Mouse (Mus musculus) heart, postnatal 0 days (tissue): ENCODE measurements at regions not wholly inside any gene's neighbourhood (a gene's known extent, or its start where the extent isn't known, plus 50 kb on each side); places are given as distances from the start of the nearest gene placed in this dataset.

Experiments
- ATAC-seq: fragments of 200-750 bp; cut with Nextera tagmentation; 2 replicates; pipeline ENCODE4 v1.8.0; 2017; ENCODE audit warnings: low read depth, moderate number of reproducible peaks, moderate library complexity; ENCODE audit not compliant: insufficient read depth
- DNase-seq: peaks from one replicate; pipeline ENCODE4 v3.0.0-alpha.2; 2016; ENCODE audit warnings: low spot score
- H3K27ac ChIP-seq: fragments of 300-500 bp; sonication (generic); 2 replicates; pipeline ENCODE4 v1.5.1; 2014; ENCODE audit warnings: low read depth, mild to moderate bottlenecking
- H3K27me3 ChIP-seq: fragments of 300-500 bp; sonication (generic); 2 replicates; pipeline ENCODE4 v1.6.1; 2014; ENCODE audit warnings: low read length, mixed read lengths; ENCODE audit not compliant: control insufficient read depth, insufficient read depth
- H3K36me3 ChIP-seq: fragments of 300-500 bp; sonication (generic); replicated peaks from 2 replicates; pipeline ENCODE4 v1.6.1; 2014; ENCODE audit warnings: low read length, mixed read lengths; ENCODE audit not compliant: control insufficient read depth, insufficient read depth
- H3K4me1 ChIP-seq: fragments of 300-500 bp; sonication (generic); 2 replicates; pipeline ENCODE4 v1.6.1; 2014; ENCODE audit warnings: antibody characterized with exemption; ENCODE audit not compliant: control insufficient read depth, insufficient read depth
- H3K4me2 ChIP-seq: fragments of 300-500 bp; sonication (generic); 2 replicates; pipeline ENCODE4 v1.6.1; 2014; ENCODE audit warnings: low read depth, mild to moderate bottlenecking, low read length, moderate library complexity
- H3K4me3 ChIP-seq: fragments of 300-500 bp; sonication (generic); 2 replicates; pipeline ENCODE4 v1.5.1; 2014; ENCODE audit warnings: low read depth, low read length
- H3K9ac ChIP-seq: fragments of 300-500 bp; sonication (generic); replicated peaks from 2 replicates; pipeline ENCODE4 v1.6.1; 2014; ENCODE audit warnings: low read depth, low read length, mixed read lengths
- H3K9me3 ChIP-seq: fragments of 300-500 bp; sonication (generic); replicated peaks from 2 replicates; pipeline ENCODE4 v1.6.1; 2016; ENCODE audit warnings: low read length; ENCODE audit not compliant: control insufficient read depth
- CTCF ChIP-seq: IDR thresholded peaks from 2 replicates; pipeline ENCODE4 v1.5.1; 2016; ENCODE audit warnings: antibody characterized with exemption, control low read depth, low read depth
- EP300 ChIP-seq: IDR thresholded peaks from 2 replicates; pipeline ENCODE4 v1.6.1; 2016; ENCODE audit warnings: antibody characterized with exemption, low read depth
- WGBS: fragments of 180-500 bp; shearing (Covaris S2); extraction: QIAGEN DNeasy Blood & Tissue Kit; methylation state at CpG from one replicate; pipeline ENCODE4 v1.1.7; 2014; 5-methylcytosine and 5-hydroxymethylcytosine counted together

DNA sequence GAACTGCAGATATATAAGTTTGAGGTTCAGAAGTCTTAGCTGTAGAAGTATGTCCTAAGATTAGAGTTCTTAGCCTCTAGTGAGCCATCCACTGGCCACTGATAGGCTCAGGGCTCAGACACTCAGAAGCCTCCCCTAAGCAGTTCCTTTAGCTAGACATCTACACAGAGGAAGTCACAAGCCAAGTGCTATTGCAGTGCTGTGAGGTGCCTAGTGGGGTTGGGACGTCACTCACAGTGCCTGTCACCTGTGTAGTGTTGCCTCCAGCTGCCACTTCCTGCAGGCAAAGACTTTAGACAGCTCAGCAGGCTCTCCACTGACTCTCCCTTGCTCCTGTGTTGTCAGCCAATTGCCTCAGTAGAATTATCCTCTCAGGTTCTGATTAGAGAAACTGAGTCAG, 280.6 kb downstream of the Nek10 start:
- ATAC-seq (no peak), DNase-seq (no peak)
- no peak overlapping the region for H3K4me3 ChIP-seq
- H3K9me3 ChIP-seq: no peaks in the 10 kb centered on the region
- no peaks in the 10 kb centered on the region for H3K4me1 ChIP-seq
- no peak overlapping the region for H3K9ac ChIP-seq
- H3K27ac ChIP-seq: no peak overlapping the region
- TF ChIP-seq CTCF (no peak), EP300 (no peak)
- 35% methylated on average over 1 of the region's 1 CpGs for WGBS
- no peaks in the 10 kb centered on the region for H3K36me3 ChIP-seq
- H3K4me2 ChIP-seq: no peak overlapping the region
- H3K27me3 ChIP-seq: no peaks in the 10 kb centered on the region

- Histone ChIP-seq H3K4me2 (no peak overlapping the region), H3K9ac (no peak overlapping the region), H3K36me3 (no peaks in the 10 kb centered on the region), H3K27me3 (no peaks in the 10 kb centered on the region), H3K4me3 (no peak overlapping the region), H3K4me1 (no peaks in the 10 kb centered on the region), H3K27ac (no peak overlapping the region), H3K9me3 (no peaks in the 10 kb centered on the region)
- WGBS: 51% methylated on average over 5 of the region's 5 CpGs
- TF ChIP-seq EP300 (no peak), CTCF (no peak)
- no peak for ATAC-seq
- DNase-seq: no peak
These were observed 283.8 kb downstream of the Nek10 start for GRCm38 (mm10) chr14:15087061-15087460.

- Histone ChIP-seq H3K9ac (no peak overlapping the region), H3K4me2 (no peak overlapping the region), H3K4me3 (no peak overlapping the region), H3K27ac (no peak overlapping the region), H3K9me3 (no peaks in the 10 kb centered on the region), H3K36me3 (no peaks in the 10 kb centered on the region), H3K4me1 (no peaks in the 10 kb centered on the region), H3K27me3 (no peaks in the 10 kb centered on the region)
- WGBS: 6% methylated on average over 1 of the region's 1 CpGs
- no peak for DNase-seq
- ATAC-seq: no peak
- TF ChIP-seq EP300: no peak
- no peak for TF ChIP-seq CTCF
These were observed 293.6 kb downstream of the Nek10 start for GRCm38 (mm10) chr14:15096865-15097264.

DNA sequence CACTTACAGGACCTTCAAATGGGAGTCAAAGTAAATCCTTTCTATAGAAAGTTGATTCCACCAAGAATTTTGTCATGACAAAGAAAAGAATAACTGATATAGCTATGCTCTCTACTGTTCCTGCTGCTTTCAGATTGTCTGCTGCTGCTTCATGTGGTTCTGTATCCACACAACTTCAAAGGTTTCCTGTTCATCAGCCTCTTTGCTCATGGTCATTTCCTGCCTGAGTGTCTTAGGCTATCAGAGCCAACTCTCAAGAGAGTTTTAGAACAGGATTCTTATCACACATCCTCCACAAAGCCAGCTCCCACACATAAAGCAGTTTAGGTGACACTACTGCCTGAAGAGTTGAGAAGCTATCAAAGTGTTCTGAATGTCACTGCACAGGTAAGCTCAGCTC, 296.7 kb downstream of the Nek10 start:
- Histone ChIP-seq H3K4me1 (no peaks in the 10 kb centered on the region), H3K9ac (no peak overlapping the region), H3K4me2 (no peak overlapping the region), H3K4me3 (no peak overlapping the region), H3K9me3 (no peaks in the 10 kb centered on the region), H3K36me3 (no peaks in the 10 kb centered on the region), H3K27ac (no peak overlapping the region), H3K27me3 (no peaks in the 10 kb centered on the region)
- no peak for ATAC-seq
- TF ChIP-seq CTCF (no peak), EP300 (no peak)
- DNase-seq: no peak

DNA sequence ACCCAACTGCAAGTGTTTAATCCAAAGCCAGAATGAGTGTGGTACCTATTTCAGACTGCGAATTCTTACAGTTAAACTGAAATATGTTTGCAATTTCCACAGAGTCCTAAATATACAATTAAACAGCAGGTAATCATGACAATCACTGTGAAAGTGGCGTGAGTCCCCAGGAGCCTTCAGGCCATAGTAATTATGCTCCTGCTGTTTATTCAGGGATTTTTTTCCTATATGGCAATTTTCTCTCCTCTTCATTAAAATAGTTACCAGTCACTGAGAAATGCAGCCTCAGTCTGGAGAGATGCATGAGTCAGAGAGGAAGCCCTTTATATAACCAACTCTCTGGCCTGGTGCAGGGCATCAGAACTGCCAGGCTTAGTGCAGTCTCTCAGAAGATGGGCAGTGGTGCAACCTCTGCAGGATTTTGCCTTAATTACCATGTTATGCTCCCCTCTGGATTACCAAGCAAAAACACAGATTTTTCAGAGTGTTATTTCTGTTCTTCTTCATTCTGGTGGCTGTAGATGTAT, 304.6 kb downstream of the Nek10 start:
- WGBS: 64% methylated on average over 2 of the region's 2 CpGs
- no peak overlapping the region for H3K4me3 ChIP-seq
- DNase-seq (no peak), ATAC-seq (no peak)
- H3K36me3 ChIP-seq: no peaks in the 10 kb centered on the region
- H3K9me3 ChIP-seq: no peaks in the 10 kb centered on the region
- no peak overlapping the region for H3K4me2 ChIP-seq
- H3K27ac ChIP-seq: no peak overlapping the region
- H3K27me3 ChIP-seq: no peaks in the 10 kb centered on the region
- H3K9ac ChIP-seq: no peak overlapping the region
- TF ChIP-seq EP300 (no peak), CTCF (no peak)
- no peaks in the 10 kb centered on the region for H3K4me1 ChIP-seq

GRCm38 (mm10) chr14:15119745-15120144, 316.5 kb downstream of the Nek10 start:
- WGBS: 24% methylated on average over 2 of the region's 2 CpGs
- H3K9ac ChIP-seq: no peak overlapping the region
- ATAC-seq: no peak
- no peak overlapping the region for H3K4me3 ChIP-seq
- H3K4me2 ChIP-seq: no peak overlapping the region
- TF ChIP-seq EP300 (no peak), CTCF (peak; percentile 29)
- H3K4me1 ChIP-seq: no peaks in the 10 kb centered on the region
- H3K9me3 ChIP-seq: no peaks in the 10 kb centered on the region
- no peak overlapping the region for H3K27ac ChIP-seq
- no peaks in the 10 kb centered on the region for H3K36me3 ChIP-seq
- no peak for DNase-seq
- no peaks in the 10 kb centered on the region for H3K27me3 ChIP-seq
